Mouse (Mus musculus) cerebellum, adult 18-20 months (tissue): ENCODE data around the gene Atxn2.
"Not testable (repeated sequence)": the region's sequence is repeated elsewhere in the genome, so short reads cannot be mapped to it uniquely, and the experiment has no call there.

Experiments used
- DNase-seq, 2 experiments: peaks; one replicate each; pipeline ENCODE4 v3.0.0; 2021

Gene Atxn2

GRCm38 (mm10) chr5:121711928-121712231 is 743 bp downstream of the Atxn2 start:
- DNase-seq, result peak; percentile 69 to 87

- peak; percentile 47 to 59 for DNase-seq
Measured at GRCm38 (mm10) chr5:121712232-121712933, 1.2 kb downstream of the Atxn2 start.

GRCm38 (mm10) chr5:121712934-121713538 is 1.9 kb downstream of the Atxn2 start:
- DNase-seq, result peak; percentile 47 to 54

GRCm38 (mm10) chr5:121714331-121714730 is 3.2 kb downstream of the Atxn2 start:
- no peak for DNase-seq

GRCm38 (mm10) chr5:121714928-121715327 is 3.8 kb downstream of the Atxn2 start:
- DNase-seq, result no peak

- no peak for DNase-seq
Measured at GRCm38 (mm10) chr5:121718462-121718861, 7.3 kb downstream of the Atxn2 start.

GRCm38 (mm10) chr5:121720888-121721585 is 9.9 kb downstream of the Atxn2 start:
- DNase-seq, result no peak

GRCm38 (mm10) chr5:121721841-121722240 is 10.7 kb downstream of the Atxn2 start:
- DNase-seq, result no peak

- no peak for DNase-seq
Measured at GRCm38 (mm10) chr5:121724678-121725077, 13.5 kb downstream of the Atxn2 start.

GRCm38 (mm10) chr5:121730057-121730456 is 18.9 kb downstream of the Atxn2 start:
- DNase-seq, result no peak

- no peak for DNase-seq
Measured at GRCm38 (mm10) chr5:121736641-121737040, 25.5 kb downstream of the Atxn2 start.

- not testable (repeated sequence) for DNase-seq
Measured at GRCm38 (mm10) chr5:121738162-121738561, 27.0 kb downstream of the Atxn2 start.

- no peak for DNase-seq
Measured at GRCm38 (mm10) chr5:121738576-121739191, 27.5 kb downstream of the Atxn2 start.

- no peak for DNase-seq
Measured at GRCm38 (mm10) chr5:121740516-121740915, 29.4 kb downstream of the Atxn2 start.

GRCm38 (mm10) chr5:121742915-121743314 is 31.8 kb downstream of the Atxn2 start:
- DNase-seq, result no peak

GRCm38 (mm10) chr5:121747884-121748594 is 36.9 kb downstream of the Atxn2 start:
- DNase-seq, result not testable (repeated sequence)

- DNase-seq, result no peak
Measured at GRCm38 (mm10) chr5:121749633-121750032, 38.5 kb downstream of the Atxn2 start.

GRCm38 (mm10) chr5:121757900-121758299 is 46.8 kb downstream of the Atxn2 start:
- no peak for DNase-seq

- DNase-seq, result no peak
Measured at GRCm38 (mm10) chr5:121758341-121758740, 47.2 kb downstream of the Atxn2 start.

GRCm38 (mm10) chr5:121759921-121760320 is 48.8 kb downstream of the Atxn2 start:
- peak in 1 of 2 experiments; percentile 32 for DNase-seq

- peak in 1 of 2 experiments; percentile 29 for DNase-seq
Measured at GRCm38 (mm10) chr5:121761459-121761858, 50.3 kb downstream of the Atxn2 start.

- DNase-seq, result no peak
Measured at GRCm38 (mm10) chr5:121762949-121763348, 51.8 kb downstream of the Atxn2 start.

GRCm38 (mm10) chr5:121765020-121765419 is 53.9 kb downstream of the Atxn2 start:
- no peak for DNase-seq
